ENCODE assay signal across 25 mouse cellular contexts in the genomic region with DNA sequence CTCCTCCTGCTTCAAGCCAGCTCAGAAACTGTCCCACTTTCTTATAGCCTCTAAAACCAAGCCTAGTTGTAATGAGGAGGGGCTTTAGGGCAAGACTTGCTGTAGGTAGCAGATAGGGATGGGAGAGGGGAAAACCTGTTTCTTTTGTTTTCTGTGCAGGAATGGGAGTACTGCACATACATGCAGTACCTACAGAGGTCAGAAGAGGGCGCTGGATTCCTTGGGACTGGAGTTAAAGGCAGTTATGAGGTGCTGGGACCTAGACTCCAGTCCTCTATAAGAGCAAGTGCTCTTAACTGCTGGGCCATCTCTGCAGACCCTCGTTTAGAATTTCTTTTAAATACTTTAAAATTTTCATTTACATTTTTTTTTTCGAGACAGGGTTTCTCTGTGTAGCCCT. TPM values are rescaled to one million over a fixed set of nuclear protein-coding genes. Genes with fewer than 3 reads are reported as not detected.
DNase-seq lines count a peak whose midpoint lies in the region; ATAC-seq and TF ChIP-seq lines count a peak whose summit lies in the region.
"Had no signal": no experiment of that assay in that cellular context is flagged by ENCODE, and none has a peak within 500 bp of the region (broad histone marks: within the 10 kb centered on the region; RNA-seq: fewer than 3 reads in every experiment).

No protein-coding gene starts in this region.

- no peaks in the 10 kb centered on the region for H3K27me3 ChIP-seq in forebrain, postnatal 0 days (ENCODE audit: insufficient read depth, low read length)
- H3K27me3 ChIP-seq in forebrain, embryonic 16.5 days (replicated peaks; ENCODE audit: control insufficient read depth, insufficient read depth, low read length): no peaks in the 10 kb centered on the region
- H3K27me3 ChIP-seq in testis, adult 2 months (ENCODE audit: control insufficient read depth, insufficient read depth, low read length): no peaks in the 10 kb centered on the region
- H3K27me3 ChIP-seq: forebrain, embryonic 15.5 days; hindbrain, embryonic 15.5 days; liver, embryonic 15.5 days had no signal

- no peaks in the 10 kb centered on the region for H3K4me1 ChIP-seq in forebrain, postnatal 0 days (ENCODE audit: insufficient read depth)
- no peaks in the 10 kb centered on the region; the same call in none of the 2 replicates for H3K4me1 ChIP-seq in forebrain, embryonic 16.5 days (replicated peaks; ENCODE audit: control insufficient read depth, insufficient read depth, low read length)
- H3K4me1 ChIP-seq in testis, adult 2 months (ENCODE audit: control insufficient read depth, insufficient read depth, low read length): peaks cover 4% of the 10 kb centered on the region
- H3K4me1 ChIP-seq: liver, embryonic 15.5 days had no signal

- no peaks in the 10 kb centered on the region for H3K36me3 ChIP-seq in forebrain, postnatal 0 days (ENCODE audit: insufficient read depth)
- no peaks in the 10 kb centered on the region for H3K36me3 ChIP-seq in forebrain, embryonic 16.5 days (ENCODE audit: control insufficient read depth, insufficient read depth)
- no peaks in the 10 kb centered on the region for H3K36me3 ChIP-seq in testis, adult 2 months (ENCODE audit: control insufficient read depth, insufficient read depth, low read length)
- H3K36me3 ChIP-seq: forebrain, embryonic 15.5 days; hindbrain, embryonic 15.5 days; limb, embryonic 10.5 days; liver, embryonic 15.5 days had no signal

- no peak for ATAC-seq in forebrain, postnatal 0 days
- ATAC-seq in forebrain, embryonic 16.5 days: no peak
- ATAC-seq: forebrain, embryonic 15.5 days; midbrain, embryonic 16.5 days had no signal

- H3K4me3 ChIP-seq in forebrain, postnatal 0 days (ENCODE audit: low read depth, low read length): no peak overlapping the region
- no peak overlapping the region for H3K4me3 ChIP-seq in forebrain, embryonic 16.5 days (replicated peaks; ENCODE audit: low read length)
- H3K4me3 ChIP-seq in layer of hippocampus, adult 2 months: no peak overlapping the region
- no peak overlapping the region for H3K4me3 ChIP-seq in testis, adult 2 months (ENCODE audit: control insufficient read depth, low read depth, low read length)
- H3K4me3 ChIP-seq: forebrain, embryonic 15.5 days; hindbrain, embryonic 15.5 days; limb, embryonic 10.5 days; liver, embryonic 15.5 days; megakaryocyte, embryonic 14.5 days had no signal

- no peak overlapping the region for H3K27ac ChIP-seq in forebrain, postnatal 0 days (ENCODE audit: low read depth, low read length)
- no peak overlapping the region for H3K27ac ChIP-seq in forebrain, embryonic 16.5 days (ENCODE audit: low read length)
- H3K27ac ChIP-seq in layer of hippocampus, adult 2 months: no peak overlapping the region
- H3K27ac ChIP-seq in testis, adult 2 months (ENCODE audit: control insufficient read depth, insufficient read depth, low read depth, low read length): no peak overlapping the region
- H3K27ac ChIP-seq: forebrain, embryonic 15.5 days; hindbrain, embryonic 15.5 days; limb, embryonic 10.5 days; liver, embryonic 15.5 days had no signal

- 71% methylated on average over 3 of the region's 3 CpGs for WGBS in forebrain, postnatal 0 days
- 70% methylated on average over 3 of the region's 3 CpGs for WGBS in forebrain, embryonic 16.5 days

- no peak for DNase-seq in forebrain, postnatal 0 days
- DNase-seq in layer of hippocampus, adult 2 months (ENCODE audit: low spot score in 2 of 2): no peak
- DNase-seq in layer of hippocampus, adult 9-11 months: no peak
- DNase-seq in testis, postnatal 10 days (ENCODE audit: low spot score): no peak
- DNase-seq in testis, postnatal 14 days (ENCODE audit: low spot score): peak; percentile 49
- DNase-seq in cerebellum, adult 18-20 months: no peak
- DNase-seq: adrenal gland, postnatal 14 days; cerebellum, adult 11 months; cerebellum, postnatal 25 days; embryo, embryonic 11 days; heart, postnatal 36 days; kidney, adult 11 months; kidney, postnatal 10 days; lung, postnatal 14 days; right cerebral cortex, postnatal 25 days; thymus, postnatal 36 days had no signal

- TF ChIP-seq POLR2A in testis, adult 2 months (IDR thresholded peaks at IDR 0.05; ENCODE audit: control insufficient read depth, low read depth, low read length): no peak

- 0 out of 2 replicates have a peak, but pooled peaks cover 4% of the 10 kb centered on the region for H3K9me3 ChIP-seq in forebrain, postnatal 0 days (ENCODE audit: low read length)
- H3K9me3 ChIP-seq in forebrain, embryonic 16.5 days (ENCODE audit: control insufficient read depth, low read length): no peaks in the 10 kb centered on the region; the same call in 1 of the 2 replicates
- H3K9me3 ChIP-seq: forebrain, embryonic 15.5 days; hindbrain, embryonic 15.5 days; limb, embryonic 10.5 days; liver, embryonic 15.5 days had no signal

- TF ChIP-seq CTCF in forebrain, postnatal 0 days (IDR thresholded peaks at IDR 0.05; ENCODE audit: low read depth): 0 out of 2 replicates have a peak, but pooled peaks have one; percentile 11
- peak; percentile 54 for TF ChIP-seq CTCF in layer of hippocampus, adult 2 months (conservative IDR thresholded peaks at IDR 0.05)
- 0 out of 2 replicates have a peak, but pooled peaks have one; percentile 13 for TF ChIP-seq CTCF in testis, adult 2 months (IDR thresholded peaks at IDR 0.05; ENCODE audit: control insufficient read depth, insufficient read depth, insufficient replicate concordance, low read depth, low read length)

- H3K4me2 ChIP-seq in forebrain, postnatal 0 days (ENCODE audit: low read depth): no peak overlapping the region
- H3K4me2 ChIP-seq in forebrain, embryonic 16.5 days (ENCODE audit: low read length): no peak overlapping the region
- H3K4me2 ChIP-seq: forebrain, embryonic 15.5 days; heart, embryonic 11.5 days; hindbrain, embryonic 15.5 days; liver, embryonic 15.5 days had no signal

- H3K9ac ChIP-seq in forebrain, postnatal 0 days: no peak overlapping the region
- no peak overlapping the region for H3K9ac ChIP-seq in forebrain, embryonic 16.5 days (replicated peaks; ENCODE audit: low read depth, low read length)
- H3K9ac ChIP-seq: forebrain, embryonic 15.5 days; hindbrain, embryonic 15.5 days; liver, embryonic 15.5 days had no signal

RNA-seq across cellular contexts. Expression of a gene that starts 41.9 kb away (rescaled TPM):
- total RNA-seq in forebrain, postnatal 0 days (2014; rRNA removed): 19.5 and 22.7 TPM in 2 replicates
- polyA plus RNA-seq in forebrain, postnatal 0 days (2015; fragmentation: Nextera tagmentation; extraction: Ambion mirVana): 14.8 and 21.0 TPM in 2 replicates
- polyA plus RNA-seq in forebrain, embryonic 16.5 days (2015; fragmentation: Nextera tagmentation; extraction: Ambion mirVana): 5.5 and 7.8 TPM in 2 replicates
- total RNA-seq in layer of hippocampus, adult 2 months (2021): 1 to 10 TPM; 7.5 to 8.3 TPM
- polyA plus RNA-seq in testis, adult 2 months (2012; rRNA removed): 0.10 and 0.15 TPM in 2 replicates
